Mouse (Mus musculus) neural tube, embryonic 15.5 days (tissue): ENCODE results near the gene Rtn4rl1. TPM values are rescaled to one million over a fixed set of nuclear protein-coding genes. Genes with fewer than 3 reads are reported as not detected.
A peak's percentile ranks its signal among the peaks of the same experiment; 100 is the strongest.
"Not testable (repeated sequence)": the region's sequence is repeated elsewhere in the genome, so short reads cannot be mapped to it uniquely, and the experiment has no call there.

ENCODE experiments used
- ATAC-seq: fragments of 200-750 bp; cut with Nextera tagmentation; 2 replicates; pipeline ENCODE4 v1.8.0; 2017; ENCODE audit warnings: mild to moderate bottlenecking, moderate TSS enrichment, moderate library complexity; ENCODE audit not compliant: low FRiP score
- H3K27ac ChIP-seq: fragments of 300-500 bp; sonication (generic); replicated peaks from 2 replicates; pipeline ENCODE4 v1.5.1; 2015; ENCODE audit warnings: mild to moderate bottlenecking, inconsistent platforms
- H3K27me3 ChIP-seq: fragments of 300-500 bp; sonication (generic); replicated peaks from 2 replicates; pipeline ENCODE4 v1.6.1; 2015; ENCODE audit warnings: inconsistent platforms
- H3K36me3 ChIP-seq: fragments of 300-500 bp; sonication (generic); 2 replicates; pipeline ENCODE4 v1.6.1; 2015; ENCODE audit warnings: inconsistent platforms
- H3K4me1 ChIP-seq: fragments of 300-500 bp; sonication (generic); 2 replicates; pipeline ENCODE4 v1.6.1; 2015; ENCODE audit warnings: inconsistent platforms
- H3K4me2 ChIP-seq: fragments of 300-500 bp; sonication (generic); 2 replicates; pipeline ENCODE4 v1.6.1; 2015; ENCODE audit warnings: inconsistent platforms, mild to moderate bottlenecking, moderate library complexity
- H3K4me3 ChIP-seq: fragments of 300-500 bp; sonication (generic); replicated peaks from 2 replicates; pipeline ENCODE4 v1.5.1; 2015; ENCODE audit warnings: mild to moderate bottlenecking, inconsistent platforms
- H3K9ac ChIP-seq: fragments of 300-500 bp; sonication (generic); replicated peaks from 2 replicates; pipeline ENCODE4 v1.6.1; 2015; ENCODE audit warnings: mild to moderate bottlenecking, inconsistent platforms
- H3K9me3 ChIP-seq: fragments of 300-500 bp; sonication (generic); replicated peaks from 2 replicates; pipeline ENCODE4 v1.6.1; 2016; ENCODE audit warnings: inconsistent platforms
- WGBS: fragments of 180-500 bp; shearing (Covaris S2); methylation state at CpG from one replicate; pipeline ENCODE4 v1.1.7; 2015; ENCODE audit warnings: mixed read lengths; 5-methylcytosine and 5-hydroxymethylcytosine counted together
- polyA plus RNA-seq: library from polyadenylated mRNA; unstranded; fragments of >200 nt; fragmentation: Nextera tagmentation; extraction: Ambion mirVana; gene quantifications from 2 replicates; pipeline ENCODE4 v1.2.1, GENCODE M21; 2015

Rtn4rl1 gene
- polyA plus RNA-seq, 1 experiment from 2014 or later = 13.7 TPM

DNA sequence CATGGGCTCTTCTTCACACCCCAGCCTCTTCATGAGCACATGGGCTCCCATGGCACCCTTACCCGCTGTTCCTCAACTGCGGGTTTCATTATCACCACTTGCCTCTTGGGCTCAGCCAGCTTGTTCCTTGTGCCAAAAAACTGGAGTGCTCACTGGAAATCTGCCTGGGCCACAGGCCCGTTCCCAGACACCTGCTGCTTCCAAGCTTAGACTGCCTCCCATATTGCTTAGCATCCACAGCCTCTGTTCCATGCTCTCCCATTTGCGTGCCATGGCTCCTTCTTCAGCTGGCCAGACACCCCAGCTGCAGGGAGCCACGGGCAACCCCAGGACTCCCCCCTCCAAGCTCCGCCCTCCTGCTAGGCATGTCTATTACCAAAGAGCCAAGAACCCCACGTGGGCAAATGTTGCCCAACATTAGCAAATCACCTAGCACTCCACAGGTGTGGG is 77.4 kb downstream of the Rtn4rl1 start:
- H3K4me3 ChIP-seq = no peak overlapping the region
- no peaks in the 10 kb centered on the region for H3K9me3 ChIP-seq
- H3K9ac ChIP-seq = no peak overlapping the region
- H3K4me1 ChIP-seq = peaks cover 49% of the 10 kb centered on the region
- 62% methylated on average over 7 of the region's 7 CpGs for WGBS
- H3K27me3 ChIP-seq = no peaks in the 10 kb centered on the region
- no peak; the same call in 1 of the 2 replicates for ATAC-seq
- H3K4me2 ChIP-seq = no peak overlapping the region
- H3K27ac ChIP-seq = 0 out of 2 replicates have a peak overlapping the region, but pooled peaks have one; percentile 9
- H3K36me3 ChIP-seq = no peaks in the 10 kb centered on the region

DNA sequence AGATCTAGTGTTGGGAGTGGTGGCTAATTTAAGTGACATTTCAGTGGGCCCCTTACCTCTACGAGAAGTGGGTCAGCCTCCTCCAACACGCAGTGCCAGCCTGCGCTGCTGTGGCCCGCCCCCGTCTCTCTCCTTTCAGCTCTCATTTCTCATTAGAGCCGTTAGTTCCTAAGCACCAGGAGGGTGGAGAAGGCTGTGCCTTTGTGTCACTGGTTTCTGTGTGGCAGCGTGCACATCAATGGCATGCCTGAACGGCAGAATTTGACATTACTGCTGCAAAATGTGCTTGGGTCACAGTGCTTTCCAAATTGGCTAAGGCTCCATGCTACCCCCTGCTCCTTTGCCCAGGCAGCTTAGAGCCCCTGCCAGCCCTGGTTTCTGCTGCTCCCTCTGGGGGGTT is 79.9 kb downstream of the Rtn4rl1 start:
- 3% methylated on average over 8 of the region's 8 CpGs for WGBS
- ATAC-seq = peak; percentile 50
- Histone ChIP-seq H3K9ac (peak overlapping the region; percentile 30), H3K36me3 (no peaks in the 10 kb centered on the region), H3K4me1 (peaks cover 42% of the 10 kb centered on the region), H3K27ac (peak overlapping the region; percentile 78), H3K4me3 (no peak overlapping the region), H3K4me2 (peak overlapping the region; percentile 34), H3K27me3 (no peaks in the 10 kb centered on the region), H3K9me3 (no peaks in the 10 kb centered on the region)

DNA sequence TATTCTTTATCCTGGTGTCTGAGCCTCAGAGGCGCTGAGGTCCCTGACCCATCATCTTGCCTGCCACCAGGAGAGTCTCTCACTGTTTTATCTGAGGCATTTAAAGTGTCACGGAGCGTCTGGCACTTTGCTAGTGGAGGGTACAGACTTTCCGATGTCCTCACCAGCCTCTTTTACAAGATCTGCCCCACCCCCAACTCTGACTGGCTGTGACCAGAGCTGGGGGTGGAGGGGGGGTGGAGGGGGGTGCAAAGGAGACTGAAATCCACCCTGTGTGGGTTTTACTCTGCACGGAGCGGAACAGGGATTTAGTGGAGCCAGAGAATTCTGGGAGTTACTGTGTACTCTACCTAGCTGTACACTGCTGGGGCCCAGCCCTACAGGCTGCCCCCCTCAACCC is 81.5 kb downstream of the Rtn4rl1 start:
- Histone ChIP-seq H3K4me1 (peaks cover 57% of the 10 kb centered on the region), H3K27ac (no peak overlapping the region)

DNA sequence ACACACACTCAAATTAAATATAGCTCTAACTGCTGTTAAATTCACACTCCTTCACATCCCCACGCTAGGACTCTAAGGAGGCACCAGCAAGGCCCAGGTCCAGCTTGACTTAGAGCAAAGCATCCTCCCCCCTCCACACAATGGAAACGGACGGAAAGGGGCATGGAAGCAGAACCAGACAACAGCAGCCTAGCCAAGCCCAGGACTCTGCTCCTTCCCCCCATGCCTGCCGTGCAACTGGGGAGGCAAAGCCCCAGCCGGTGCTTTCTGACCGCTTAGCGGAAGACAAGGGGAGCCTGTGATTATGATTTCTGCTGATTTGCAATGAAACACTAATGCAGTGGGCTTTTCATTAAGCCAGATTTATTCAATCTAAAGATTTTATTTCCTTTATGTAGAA is 84.5 kb downstream of the Rtn4rl1 start:
- H3K27ac ChIP-seq = peak overlapping the region; percentile 34; the same call in 1 of the 2 replicates
- 50% methylated on average over 7 of the region's 7 CpGs for WGBS
- no peak overlapping the region for H3K4me2 ChIP-seq
- ATAC-seq = no peak
- peaks cover 2% of the 10 kb centered on the region; the same call in 1 of the 2 replicates for H3K27me3 ChIP-seq
- H3K4me3 ChIP-seq = no peak overlapping the region
- H3K9me3 ChIP-seq = no peaks in the 10 kb centered on the region
- H3K9ac ChIP-seq = no peak overlapping the region
- H3K4me1 ChIP-seq = peaks cover 70% of the 10 kb centered on the region
- H3K36me3 ChIP-seq = no peaks in the 10 kb centered on the region

More for the DNA sequence above, 81.5 kb downstream of the Rtn4rl1 start:
- Histone ChIP-seq H3K36me3 (no peaks in the 10 kb centered on the region), H3K27me3 (no peaks in the 10 kb centered on the region), H3K9ac (no peak overlapping the region), H3K9me3 (no peaks in the 10 kb centered on the region), H3K4me3 (no peak overlapping the region), H3K4me2 (no peak overlapping the region)
- no peak for ATAC-seq
- WGBS = 33% methylated on average over 6 of the region's 6 CpGs

DNA sequence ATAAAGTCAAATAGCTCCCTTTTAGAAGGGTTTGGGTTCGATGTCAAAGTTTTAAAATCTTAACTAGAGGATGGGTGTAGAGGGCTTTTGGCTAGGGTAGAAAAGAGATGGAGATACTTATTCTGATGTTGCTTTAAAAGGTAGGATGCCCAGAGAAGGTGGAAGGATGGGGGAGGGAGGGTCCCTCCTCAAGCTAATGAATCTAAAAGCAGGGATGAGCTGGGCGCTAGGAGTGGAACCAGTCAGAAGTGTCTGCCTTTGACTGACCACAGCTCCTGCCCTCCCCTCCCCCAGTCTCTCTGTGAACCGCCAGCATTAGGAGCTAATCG is 85.4 kb downstream of the Rtn4rl1 start:
- Histone ChIP-seq H3K9me3 (no peaks in the 10 kb centered on the region), H3K4me2 (peak overlapping the region; percentile 49), H3K27me3 (peaks cover 6% of the 10 kb centered on the region; the same call in 1 of the 2 replicates), H3K9ac (0 out of 2 replicates have a peak overlapping the region, but pooled peaks have one; percentile 23), H3K36me3 (no peaks in the 10 kb centered on the region), H3K4me3 (0 out of 2 replicates have a peak overlapping the region, but pooled peaks have one; percentile 10), H3K4me1 (peaks cover 63% of the 10 kb centered on the region), H3K27ac (peak overlapping the region; percentile 58)
- no peak for ATAC-seq
- WGBS = 18% methylated on average over 4 of the region's 4 CpGs

DNA sequence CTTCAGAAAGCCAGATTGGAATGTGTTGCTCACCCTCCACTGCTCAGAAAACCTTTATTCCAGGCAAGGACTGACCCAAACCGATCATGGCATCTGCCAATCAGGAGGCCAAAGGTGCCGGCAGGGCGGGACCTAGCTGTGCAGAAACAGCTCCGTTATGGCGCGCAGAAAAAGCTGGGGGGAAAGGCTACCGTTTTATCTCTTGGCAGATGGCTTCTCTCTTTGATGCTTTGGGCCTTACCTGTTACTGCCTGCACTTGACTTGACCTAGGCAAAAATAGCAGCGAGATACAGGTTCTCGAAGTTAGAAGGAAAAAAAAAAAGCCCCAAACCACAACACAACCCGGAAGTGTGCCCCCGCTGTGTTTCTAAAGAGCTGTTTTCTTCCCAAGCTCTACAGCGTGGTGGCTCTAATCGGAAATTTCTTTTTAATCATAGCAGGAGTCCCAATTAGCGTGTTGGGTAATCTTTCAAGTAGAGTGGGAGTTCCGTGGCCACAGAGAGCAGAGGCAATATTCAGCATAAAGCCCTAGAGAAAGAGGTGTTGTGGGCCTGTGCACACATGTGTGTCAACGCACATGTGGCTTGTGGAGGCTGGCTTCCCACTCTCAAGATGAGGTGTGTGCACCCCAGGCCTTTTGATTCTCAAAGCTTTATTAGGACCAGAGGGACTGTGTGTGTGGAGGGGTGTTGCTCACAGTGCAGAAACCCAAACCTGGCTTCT is 85.9 kb downstream of the Rtn4rl1 start:
- H3K9me3 ChIP-seq = no peaks in the 10 kb centered on the region
- WGBS = 7% methylated on average over 16 of the region's 16 CpGs
- peak overlapping the region; percentile 58 for H3K27ac ChIP-seq
- H3K4me2 ChIP-seq = peak overlapping the region; percentile 49
- H3K9ac ChIP-seq = 0 out of 2 replicates have a peak overlapping the region, but pooled peaks have one; percentile 23
- peaks cover 6% of the 10 kb centered on the region; the same call in 1 of the 2 replicates for H3K27me3 ChIP-seq
- H3K36me3 ChIP-seq = no peaks in the 10 kb centered on the region
- ATAC-seq = no peak
- 0 out of 2 replicates have a peak overlapping the region, but pooled peaks have one; percentile 10 for H3K4me3 ChIP-seq
- peaks cover 59% of the 10 kb centered on the region for H3K4me1 ChIP-seq

DNA sequence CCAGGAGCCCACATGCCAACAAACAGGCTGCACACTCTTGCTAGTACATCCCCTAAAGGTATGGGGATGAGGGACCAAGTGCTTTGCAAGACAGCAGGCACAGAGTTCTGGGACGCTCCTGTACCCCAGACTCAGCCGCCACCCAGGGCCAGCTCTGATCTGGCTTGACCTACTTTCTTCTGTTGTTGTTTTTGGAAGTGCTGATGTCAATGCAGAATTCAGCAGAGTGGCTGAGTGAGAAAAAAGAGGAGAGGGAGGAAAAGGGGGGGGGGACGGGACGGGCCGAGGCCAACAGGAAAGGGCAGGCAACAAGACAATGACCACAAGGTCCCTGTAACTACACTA is 86.5 kb downstream of the Rtn4rl1 start:
- Histone ChIP-seq H3K27me3 (peaks cover 6% of the 10 kb centered on the region; the same call in 1 of the 2 replicates), H3K9ac (no peak overlapping the region), H3K4me2 (no peak overlapping the region), H3K9me3 (no peaks in the 10 kb centered on the region), H3K36me3 (no peaks in the 10 kb centered on the region), H3K27ac (0 out of 2 replicates have a peak overlapping the region, but pooled peaks have one; percentile 24), H3K4me3 (no peak overlapping the region), H3K4me1 (peaks cover 54% of the 10 kb centered on the region)
- WGBS = 68% methylated on average over 5 of the region's 5 CpGs
- no peak; the same call in 1 of the 2 replicates for ATAC-seq

DNA sequence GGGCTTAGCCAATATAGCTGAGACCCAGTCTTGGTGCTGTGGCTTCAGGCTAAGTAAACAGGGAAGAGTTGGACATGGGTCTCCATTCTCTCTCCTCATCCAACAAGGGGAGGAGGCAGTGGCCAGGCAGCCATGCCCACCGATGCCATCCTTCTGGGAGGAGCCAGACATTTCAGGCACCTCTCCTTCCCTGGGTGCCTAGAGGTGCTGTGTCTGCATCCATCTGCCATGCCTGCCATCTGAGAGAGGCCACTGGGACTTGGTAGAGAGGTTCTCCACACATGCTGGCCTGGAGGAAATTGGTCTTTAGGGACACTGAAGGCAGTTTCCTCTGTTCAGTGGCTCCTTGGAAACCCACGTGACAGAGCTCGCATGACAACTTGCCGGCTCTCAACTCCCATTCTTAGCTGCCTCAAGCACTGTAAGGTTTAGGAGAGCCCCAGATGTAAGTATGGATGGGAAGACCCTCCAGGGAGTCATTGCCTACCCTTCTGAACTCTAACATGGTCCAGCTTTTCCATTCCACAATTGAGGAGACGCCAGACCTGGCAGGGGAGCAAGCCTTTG is 86.9 kb downstream of the Rtn4rl1 start:
- 28% methylated on average over 5 of the region's 5 CpGs for WGBS
- Histone ChIP-seq H3K4me2 (no peak overlapping the region), H3K36me3 (no peaks in the 10 kb centered on the region), H3K9me3 (no peaks in the 10 kb centered on the region), H3K9ac (no peak overlapping the region), H3K27ac (peak overlapping the region; percentile 24; the same call in 1 of the 2 replicates), H3K4me3 (no peak overlapping the region), H3K27me3 (peaks cover 6% of the 10 kb centered on the region; the same call in 1 of the 2 replicates), H3K4me1 (peaks cover 49% of the 10 kb centered on the region)
- no peak for ATAC-seq

DNA sequence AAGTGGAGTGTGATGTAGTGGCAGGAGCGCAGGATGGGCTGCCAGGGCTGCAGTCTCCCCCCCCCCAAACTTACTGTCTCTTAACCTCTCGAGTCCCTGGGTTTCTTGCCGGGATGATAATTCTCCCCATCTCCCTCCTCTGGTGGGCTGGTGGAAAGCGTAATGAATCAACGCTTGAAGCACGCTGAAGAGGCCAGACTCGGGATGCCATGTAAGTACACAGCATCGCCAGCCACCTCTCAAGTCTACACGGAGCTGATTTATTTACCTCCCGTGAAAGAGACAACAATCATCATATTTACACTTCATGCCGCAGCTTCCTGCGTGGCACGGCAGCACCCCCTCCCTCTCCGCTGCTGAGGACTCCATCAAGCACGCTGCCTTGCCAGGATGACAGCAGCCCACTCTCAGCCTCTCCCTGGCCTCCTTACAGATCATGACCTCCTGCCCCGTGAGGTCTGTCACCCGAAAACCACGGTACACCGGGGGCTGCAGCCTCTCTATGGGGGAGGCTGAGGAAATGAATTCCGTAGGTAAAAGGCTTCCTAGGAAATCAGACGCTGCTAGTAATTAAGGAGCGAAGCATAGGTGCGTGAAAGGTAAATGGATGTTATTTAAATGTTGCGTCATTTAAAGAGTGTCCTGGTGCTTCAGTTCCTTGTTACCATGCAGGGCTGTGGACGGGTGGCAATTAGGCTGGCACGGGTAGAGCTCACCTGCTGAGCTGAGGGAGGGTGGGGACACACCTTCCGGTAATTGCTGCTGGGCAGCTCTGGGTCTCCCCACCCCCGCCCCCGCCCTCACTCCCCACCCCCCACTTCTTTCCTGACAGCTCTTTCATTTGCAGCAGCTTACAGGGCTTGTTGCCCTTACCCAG is 88.0 kb downstream of the Rtn4rl1 start:
- H3K4me2 ChIP-seq = peak overlapping the region; percentile 54
- peaks cover 49% of the 10 kb centered on the region for H3K4me1 ChIP-seq
- peak overlapping the region; percentile 14; the same call in 1 of the 2 replicates for H3K4me3 ChIP-seq
- H3K9me3 ChIP-seq = no peaks in the 10 kb centered on the region
- peak overlapping the region; percentile 26 for H3K9ac ChIP-seq
- no peaks in the 10 kb centered on the region for H3K36me3 ChIP-seq
- 6% methylated on average over 29 of the region's 29 CpGs for WGBS
- peaks cover 6% of the 10 kb centered on the region; the same call in 1 of the 2 replicates for H3K27me3 ChIP-seq
- peak; percentile 65 for ATAC-seq
- H3K27ac ChIP-seq = peak overlapping the region; percentile 68

DNA sequence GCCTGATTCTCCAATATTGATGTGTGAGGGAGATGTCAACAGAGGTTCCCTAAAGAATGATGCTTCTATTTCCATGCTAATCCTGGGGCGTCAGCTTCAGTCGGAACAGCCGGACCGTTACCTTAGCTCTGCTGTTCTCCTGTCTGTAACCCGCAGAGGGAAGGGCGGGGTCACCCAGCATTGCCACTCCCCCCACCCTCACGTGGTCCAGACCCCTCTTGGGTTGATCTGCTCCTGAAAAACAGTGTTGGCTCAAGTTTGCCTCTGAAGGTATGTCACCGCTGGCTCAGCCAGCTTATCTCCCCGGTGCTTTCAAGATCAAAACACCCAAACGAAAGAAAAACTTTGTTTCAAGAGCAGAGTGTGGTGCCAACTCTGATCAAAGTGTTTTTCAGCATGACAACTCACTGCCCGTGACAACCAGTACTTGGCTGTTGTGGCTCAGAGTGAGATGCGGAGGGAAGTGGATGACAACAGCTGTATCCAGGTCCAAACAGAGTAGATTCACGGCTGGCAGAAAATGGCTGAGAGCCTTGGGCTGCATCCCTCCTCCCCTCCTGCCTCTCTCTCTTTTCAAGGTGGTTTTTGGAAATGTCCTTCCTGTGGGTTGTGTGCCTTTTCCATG is 89.0 kb downstream of the Rtn4rl1 start:
- 14% methylated on average over 13 of the region's 13 CpGs for WGBS
- H3K4me1 ChIP-seq = peaks cover 49% of the 10 kb centered on the region
- no peak overlapping the region for H3K9ac ChIP-seq
- H3K36me3 ChIP-seq = no peaks in the 10 kb centered on the region
- peaks cover 6% of the 10 kb centered on the region; the same call in 1 of the 2 replicates for H3K27me3 ChIP-seq
- H3K27ac ChIP-seq = peak overlapping the region; percentile 60; the same call in 1 of the 2 replicates
- H3K9me3 ChIP-seq = no peaks in the 10 kb centered on the region
- H3K4me2 ChIP-seq = peak overlapping the region; percentile 54
- no peak for ATAC-seq
- H3K4me3 ChIP-seq = no peak overlapping the region

DNA sequence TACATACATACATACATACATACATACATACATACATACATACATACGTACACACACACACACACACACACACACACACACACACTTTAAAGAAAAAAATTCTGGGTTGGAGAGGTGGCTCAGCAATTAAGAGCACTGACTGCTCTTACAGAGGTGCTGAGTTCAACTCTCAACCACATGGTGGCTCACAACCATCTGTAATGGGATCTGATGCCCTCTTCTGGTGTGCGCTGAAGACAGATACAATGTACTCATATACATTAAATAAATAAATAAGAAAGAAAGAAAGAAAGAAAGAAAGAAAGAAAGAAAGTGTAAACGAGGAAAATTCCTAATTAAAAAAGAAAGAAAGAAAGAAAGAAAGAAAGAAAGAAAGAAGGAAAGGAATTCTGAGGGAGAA is 90.2 kb downstream of the Rtn4rl1 start:
- H3K36me3 ChIP-seq, H3K27me3 ChIP-seq, H3K27ac ChIP-seq, H3K9ac ChIP-seq, H3K4me2 ChIP-seq, H3K9me3 ChIP-seq, ATAC-seq, H3K4me3 ChIP-seq: not testable (repeated sequence)
- peaks cover 41% of the 10 kb centered on the region for H3K4me1 ChIP-seq
- WGBS = 68% methylated on average over 3 of the region's 3 CpGs
